Mouse (Mus musculus) fat pad, adult 2 months (tissue): ENCODE data around the gene Sphk2.

ENCODE experiments used
- DNase-seq: peaks from one replicate; pipeline ENCODE4 v3.0.0-alpha.2; 2011; ENCODE audit warnings: low read depth, low spot score; ENCODE audit errors: extremely low read depth

Gene Sphk2

GRCm38 (mm10) chr7:45717918-45718297, at the start of gene Sphk2:
Sphk2 (minus strand) TSS chr7:45718002.
- DNase-seq = no peak

- no peak for DNase-seq
These were observed 49.7 kb upstream of the Sphk2 start for GRCm38 (mm10) chr7:45767500-45767899.

GRCm38 (mm10) chr7:45766764-45767163, 49.0 kb upstream of the Sphk2 start:
- no peak for DNase-seq

GRCm38 (mm10) chr7:45765995-45766394, 48.2 kb upstream of the Sphk2 start:
- no peak for DNase-seq

- DNase-seq = no peak
These were observed 42.3 kb upstream of the Sphk2 start for GRCm38 (mm10) chr7:45760151-45760550.

GRCm38 (mm10) chr7:45759400-45759799, 41.6 kb upstream of the Sphk2 start:
- DNase-seq = no peak

GRCm38 (mm10) chr7:45755703-45756102, 37.9 kb upstream of the Sphk2 start:
- DNase-seq = no peak

DNA sequence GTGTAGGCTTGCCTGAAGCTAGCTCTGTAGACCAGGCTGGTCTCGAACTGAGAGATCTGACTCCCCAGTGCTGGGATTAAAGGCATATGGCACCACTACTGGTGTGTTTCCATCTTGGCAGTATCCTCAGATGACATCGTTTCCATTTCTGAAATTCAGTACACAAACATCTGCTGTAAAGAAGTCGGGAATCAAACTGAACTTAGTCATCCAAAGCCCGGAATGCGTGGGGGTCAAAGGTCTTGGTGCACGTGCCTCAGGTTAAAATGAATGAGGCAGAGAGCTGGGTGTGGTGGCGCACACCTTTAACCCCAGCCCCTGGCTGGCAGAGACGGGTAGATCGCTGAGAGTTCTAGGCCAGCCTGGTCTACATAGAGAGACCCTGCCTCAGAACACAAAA, 32.4 kb upstream of the Sphk2 start:
- no peak for DNase-seq

DNA sequence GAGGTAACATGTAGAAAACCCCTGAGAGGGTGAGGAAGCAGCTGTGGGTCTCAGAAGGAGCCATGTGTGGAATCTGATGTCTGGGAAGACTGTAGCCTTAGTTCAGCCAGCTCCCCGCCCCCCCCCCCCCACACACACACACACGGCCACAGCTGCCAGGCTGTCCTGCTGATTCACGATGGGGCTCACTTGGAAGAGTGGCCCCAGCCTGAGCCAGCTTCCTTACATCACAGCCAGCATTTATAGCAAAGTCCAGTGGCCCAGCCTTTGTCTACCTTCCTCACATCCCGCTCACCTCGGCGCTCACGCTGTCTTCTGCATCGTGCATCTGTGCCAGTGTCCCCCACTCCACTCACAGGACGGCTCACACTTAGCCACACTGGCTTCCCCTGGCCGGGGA, 31.6 kb upstream of the Sphk2 start:
- no peak for DNase-seq

DNA sequence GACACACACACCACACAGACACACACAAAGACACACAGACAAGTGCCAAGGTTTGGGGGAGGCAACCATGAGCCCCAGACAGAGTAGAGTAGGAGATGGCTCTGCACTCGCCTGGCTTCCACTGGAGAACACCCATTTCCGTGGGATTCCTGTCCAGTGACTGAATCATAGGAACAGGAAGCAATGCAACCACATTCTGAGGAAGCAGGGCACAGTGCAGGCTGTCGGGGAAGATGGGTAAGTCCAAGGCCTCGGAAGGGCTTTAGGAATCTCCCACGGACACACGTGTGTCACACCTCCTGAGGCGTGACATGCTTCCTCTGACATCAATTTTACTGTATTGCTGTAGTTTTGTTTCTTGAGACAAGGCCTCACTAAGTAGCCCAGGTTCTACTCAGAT, 30.3 kb upstream of the Sphk2 start:
- no peak for DNase-seq

- no peak for DNase-seq
These were observed 29.6 kb upstream of the Sphk2 start for GRCm38 (mm10) chr7:45747450-45747849.

DNA sequence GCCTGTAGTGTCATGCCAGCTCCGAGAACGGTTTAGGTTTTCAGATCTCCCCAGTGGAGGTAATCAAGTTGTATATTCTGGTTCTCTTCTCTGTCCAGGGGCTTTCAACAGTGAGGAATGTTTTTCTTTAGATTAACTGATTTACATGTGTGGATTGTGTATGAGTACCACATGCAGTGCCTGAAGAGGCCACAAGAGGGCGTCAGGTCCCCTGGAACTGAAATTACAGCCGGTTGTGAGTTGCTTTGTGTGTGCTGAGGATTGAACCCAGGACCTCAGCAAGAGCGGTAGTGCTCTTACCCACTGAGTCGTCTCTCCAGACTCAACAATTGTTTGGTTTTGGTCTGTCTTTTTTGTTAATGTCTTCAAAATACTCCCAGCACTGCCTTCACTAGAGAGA, 28.7 kb upstream of the Sphk2 start:
- no peak for DNase-seq

GRCm38 (mm10) chr7:45744387-45744786, 26.6 kb upstream of the Sphk2 start:
- DNase-seq = no peak

DNA sequence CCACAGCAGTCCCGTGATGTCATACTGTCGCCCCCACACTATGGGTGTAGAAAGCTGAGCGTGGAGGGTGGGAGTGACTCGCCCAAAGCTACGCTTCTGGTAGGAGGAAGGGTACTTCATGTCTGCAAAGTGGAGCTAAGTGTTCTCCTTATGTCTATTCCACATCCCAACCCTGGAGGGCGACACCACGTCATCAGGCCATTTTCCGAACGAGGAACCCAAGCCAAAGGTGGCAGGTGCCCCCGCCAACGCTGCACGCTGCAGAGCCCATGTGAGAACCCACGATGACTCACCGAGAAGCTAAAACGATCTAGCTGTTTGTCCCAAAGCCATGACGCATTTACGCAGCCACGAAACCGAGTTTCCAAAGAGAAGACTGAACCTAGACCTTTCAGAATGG, 24.5 kb upstream of the Sphk2 start:
- no peak for DNase-seq

GRCm38 (mm10) chr7:45741777-45742176, 24.0 kb upstream of the Sphk2 start:
- DNase-seq = no peak

DNA sequence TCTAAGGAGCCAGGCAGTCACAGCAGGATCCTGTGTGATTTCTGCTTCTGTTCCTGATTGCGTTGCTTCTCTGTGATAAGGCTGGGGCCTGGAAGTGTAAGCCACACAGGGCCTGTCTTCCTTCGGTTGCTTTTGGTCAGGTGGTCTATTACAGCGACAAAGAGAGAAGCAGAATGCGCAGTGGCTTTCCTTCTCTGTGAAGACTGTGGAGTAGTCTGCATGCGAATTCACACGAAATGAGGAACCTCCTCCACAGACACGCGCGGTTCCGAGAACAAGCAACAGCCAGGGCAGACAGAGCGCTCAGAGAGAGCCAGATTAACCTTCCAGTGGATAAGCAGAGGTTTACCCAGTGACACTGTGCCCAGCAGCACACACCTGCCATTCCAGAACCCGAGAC, 23.5 kb upstream of the Sphk2 start:
- no peak for DNase-seq

DNA sequence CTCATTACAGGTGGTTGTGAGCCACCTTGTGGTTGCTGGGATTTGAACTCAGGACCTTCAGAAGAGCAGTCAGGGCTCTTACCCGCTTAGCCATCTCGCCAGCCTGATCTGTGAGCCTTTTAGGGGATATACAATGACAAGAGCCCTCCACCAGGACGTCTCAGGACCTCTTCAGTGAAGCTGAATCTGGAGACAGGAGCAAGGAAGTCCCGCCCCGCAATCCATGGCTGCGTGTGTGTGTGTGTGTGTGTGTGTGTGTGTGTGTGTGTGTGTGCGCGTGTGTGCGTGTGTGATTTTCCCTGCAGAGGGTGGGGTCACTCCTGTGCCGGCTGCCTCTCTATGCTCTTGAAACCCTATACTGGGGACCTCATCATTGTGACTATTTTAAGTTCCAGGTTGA, 22.0 kb upstream of the Sphk2 start:
- DNase-seq = no peak

GRCm38 (mm10) chr7:45739162-45739763, 21.5 kb upstream of the Sphk2 start:
- DNase-seq = no peak

- no peak for DNase-seq
These were observed 15.7 kb upstream of the Sphk2 start for GRCm38 (mm10) chr7:45733477-45733876.

GRCm38 (mm10) chr7:45730727-45731431, 13.1 kb upstream of the Sphk2 start:
- DNase-seq = no peak

- DNase-seq = no peak
These were observed 9.8 kb upstream of the Sphk2 start for GRCm38 (mm10) chr7:45727625-45728024.

DNA sequence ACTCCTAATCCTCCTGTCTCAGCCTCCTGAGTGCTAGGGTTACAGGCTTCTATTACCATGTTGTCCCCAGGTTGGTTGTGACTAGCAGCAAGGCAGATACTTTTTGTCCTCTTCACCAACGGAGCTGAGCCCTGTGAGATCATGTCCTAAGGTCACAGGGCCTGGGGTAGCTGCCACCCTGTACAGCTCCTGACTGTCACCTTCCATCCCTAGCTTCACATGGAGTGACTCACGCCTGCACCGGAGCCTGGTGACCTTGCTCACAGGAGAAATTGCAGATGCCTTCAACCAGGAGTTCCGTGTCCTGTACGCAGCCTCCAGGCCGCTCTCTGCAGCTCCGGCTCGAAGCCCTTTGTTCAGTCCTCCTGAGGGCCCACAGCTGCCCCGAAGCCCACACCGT, 8.6 kb upstream of the Sphk2 start:
- DNase-seq = no peak

GRCm38 (mm10) chr7:45725713-45726112, 7.9 kb upstream of the Sphk2 start, which contains the start of gene Spaca4:
Spaca4 (minus strand) TSS chr7:45725813.
- DNase-seq = no peak
